Mouse (Mus musculus) heart, adult 18-20 months (tissue): Measurements from ENCODE around the gene Gm49601. TPM values are rescaled to one million over a fixed set of nuclear protein-coding genes. Genes with fewer than 3 reads are reported as not detected.

ENCODE experiments used
- DNase-seq, 2 experiments: peaks; one replicate each; pipeline ENCODE4 v3.0.0; 2021 to 2022; ENCODE audit warnings: mixed read lengths in 1 of 2
- total RNA-seq, 2 experiments: library from RNA; stranded (reverse); gene quantifications; 2 replicates each; pipeline ENCODE4 v1.2.3; 2021

The Gm49601 gene
- total RNA-seq, 2 experiments from 2014 or later, result 0.15 to 1.1 TPM

GRCm38 (mm10) chr16:18629390-18630231 is 3.4 kb upstream of the Gm49601 start, which contains the start of gene Sept5:
TSS of gene Sept5 (minus strand) at chr16:18629954.
- peak; percentile 75 to 78 for DNase-seq

GRCm38 (mm10) chr16:18628948-18629340 is 2.7 kb upstream of the Gm49601 start:
- no peak for DNase-seq

- peak in 1 of 2 experiments; percentile 39 for DNase-seq
Observed at GRCm38 (mm10) chr16:18628206-18628947, 2.1 kb upstream of the Gm49601 start.

GRCm38 (mm10) chr16:18627163-18627562 is 936 bp upstream of the Gm49601 start:
- DNase-seq, result no peak

GRCm38 (mm10) chr16:18625791-18626311 is 376 bp downstream of the Gm49601 start:
- DNase-seq, result peak in 1 of 2 experiments; percentile 38

- no peak for DNase-seq
Observed at GRCm38 (mm10) chr16:18625097-18625496, 1.1 kb downstream of the Gm49601 start.

GRCm38 (mm10) chr16:18624641-18625040 is 1.6 kb downstream of the Gm49601 start:
- DNase-seq, result no peak

- DNase-seq, result no peak
Observed at GRCm38 (mm10) chr16:18623751-18624540, 2.3 kb downstream of the Gm49601 start.

- no peak for DNase-seq
Observed at GRCm38 (mm10) chr16:18622916-18623750, 3.1 kb downstream of the Gm49601 start.

- no peak for DNase-seq
Observed at GRCm38 (mm10) chr16:18622019-18622418, 4.2 kb downstream of the Gm49601 start, which contains the start of gene Gp1bb. TSS of gene Gp1bb (minus strand) at chr16:18622403.

GRCm38 (mm10) chr16:18621362-18622001 is 4.7 kb downstream of the Gm49601 start:
- DNase-seq, result no peak

- DNase-seq, result no peak
Observed at GRCm38 (mm10) chr16:18620601-18621361, 5.4 kb downstream of the Gm49601 start.

- no peak for DNase-seq
Observed at GRCm38 (mm10) chr16:18620201-18620600, 6.0 kb downstream of the Gm49601 start.

GRCm38 (mm10) chr16:18619110-18619509 is 7.1 kb downstream of the Gm49601 start:
- no peak for DNase-seq

- DNase-seq, result no peak
Observed at GRCm38 (mm10) chr16:18618297-18618696, 7.9 kb downstream of the Gm49601 start.

- peak; percentile 82 to 96 for DNase-seq
Observed at GRCm38 (mm10) chr16:18617370-18618065, 8.7 kb downstream of the Gm49601 start.

GRCm38 (mm10) chr16:18613301-18613700 is 12.9 kb downstream of the Gm49601 start:
- no peak for DNase-seq

GRCm38 (mm10) chr16:18611752-18612151 is 14.5 kb downstream of the Gm49601 start:
- no peak for DNase-seq

GRCm38 (mm10) chr16:18609099-18609498 is 17.1 kb downstream of the Gm49601 start:
- DNase-seq, result no peak
